Mouse (Mus musculus) G1E (cell line): ENCODE measurements at regions not wholly inside any gene's neighbourhood (a gene's known extent, or its start where the extent isn't known, plus 50 kb on each side); places are given as distances from the start of the nearest gene placed in this dataset.

ENCODE experiments used
- ATAC-seq: 2 replicates; pipeline ENCODE4 v1.8.0; 2016; ENCODE audit warnings: mild to moderate bottlenecking; ENCODE audit not compliant: insufficient number of reproducible peaks, poor library complexity, low FRiP score, severe bottlenecking; ENCODE audit errors: extremely low read depth
- DNase-seq: peaks from one replicate; pipeline ENCODE4 v3.0.0; 2012; ENCODE audit warnings: low spot score
- H3K27me3 ChIP-seq: 2 replicates; pipeline ENCODE4 v1.6.1; 2012; ENCODE audit warnings: mild to moderate bottlenecking, low read length, inconsistent platforms; ENCODE audit not compliant: insufficient read depth
- H3K36me3 ChIP-seq: replicated peaks from 2 replicates; pipeline ENCODE3; 2012; ENCODE audit warnings: mild to moderate bottlenecking, inconsistent platforms
- H3K4me1 ChIP-seq: 2 replicates; pipeline ENCODE4 v1.6.1; 2012; ENCODE audit warnings: low read depth, low read length, inconsistent platforms, mixed read lengths; ENCODE audit not compliant: insufficient read depth
- H3K4me3 ChIP-seq: 2 replicates; pipeline ENCODE4 v1.5.1; 2012; ENCODE audit warnings: low read depth, mild to moderate bottlenecking, inconsistent platforms, low read length, moderate library complexity, mixed read lengths
- H3K9me3 ChIP-seq: replicated peaks from 2 replicates; pipeline ENCODE4 v1.6.1; 2012; ENCODE audit warnings: inconsistent platforms
- CTCF ChIP-seq: IDR thresholded peaks from 2 replicates; pipeline ENCODE4 v1.5.1; 2012; ENCODE audit warnings: low read depth, low read length, inconsistent platforms, mixed read lengths
- GATA1 ChIP-seq: IDR thresholded peaks from 2 replicates; pipeline ENCODE4 v1.6.1; 2012; ENCODE audit warnings: borderline replicate concordance, low read length, inconsistent platforms, mixed read lengths
- GATA2 ChIP-seq: IDR thresholded peaks from 2 replicates; pipeline ENCODE4 v1.6.1; 2012; ENCODE audit warnings: low read depth, low read length, inconsistent platforms, borderline replicate concordance
- POLR2AphosphoS5 ChIP-seq: IDR thresholded peaks from 2 replicates; pipeline ENCODE4 v1.6.1; 2012; ENCODE audit warnings: low read depth, low read length, inconsistent platforms; ENCODE audit not compliant: insufficient replicate concordance
- TAL1 ChIP-seq: conservative IDR thresholded peaks from 2 replicates; pipeline ENCODE4 v1.6.1; 2012; ENCODE audit warnings: low read depth, low read length, inconsistent platforms, mixed read lengths

DNA sequence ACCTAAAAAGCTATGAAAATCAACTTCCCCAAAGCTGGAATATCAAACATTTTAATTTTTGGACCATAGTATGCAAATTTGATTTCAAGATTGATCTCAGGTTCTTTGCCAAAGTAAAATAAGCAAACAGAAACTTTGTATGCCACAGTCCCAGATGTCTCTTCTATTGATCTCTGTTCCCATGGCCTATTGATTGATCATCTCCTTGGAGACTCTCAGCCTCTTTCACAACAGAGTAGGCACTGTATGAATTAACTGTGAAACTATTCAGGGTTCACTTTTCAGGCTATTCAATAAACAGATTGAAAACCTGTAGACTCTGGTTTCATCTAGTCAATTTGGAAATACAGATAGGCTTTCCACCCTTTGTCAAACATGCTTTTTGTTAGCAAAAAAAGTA, 384.1 kb downstream of the Btg1 start:
- no peak for ATAC-seq
- no peak for DNase-seq
- Histone ChIP-seq H3K27me3 (no peaks in the 10 kb centered on the region), H3K4me1 (no peaks in the 10 kb centered on the region), H3K36me3 (no peaks in the 10 kb centered on the region), H3K9me3 (peaks cover 9% of the 10 kb centered on the region; the same call in 1 of the 2 replicates), H3K4me3 (no peak overlapping the region)
- TF ChIP-seq CTCF: no peak
- no peak for TF ChIP-seq GATA1
- no peak for TF ChIP-seq TAL1
- no peak for TF ChIP-seq GATA2
- no peak for TF ChIP-seq POLR2AphosphoS5

GRCm38 (mm10) chr10:97008873-97009272, 392.1 kb downstream of the Btg1 start:
- DNase-seq (no peak), ATAC-seq (no peak)
- H3K9me3 ChIP-seq: 0 out of 2 replicates have a peak, but pooled peaks cover 7% of the 10 kb centered on the region
- no peaks in the 10 kb centered on the region for H3K4me1 ChIP-seq
- H3K36me3 ChIP-seq: no peaks in the 10 kb centered on the region
- no peaks in the 10 kb centered on the region for H3K27me3 ChIP-seq
- H3K4me3 ChIP-seq: no peak overlapping the region
- TF ChIP-seq GATA2 (no peak), TAL1 (no peak), POLR2AphosphoS5 (no peak), CTCF (no peak), GATA1 (no peak)

DNA sequence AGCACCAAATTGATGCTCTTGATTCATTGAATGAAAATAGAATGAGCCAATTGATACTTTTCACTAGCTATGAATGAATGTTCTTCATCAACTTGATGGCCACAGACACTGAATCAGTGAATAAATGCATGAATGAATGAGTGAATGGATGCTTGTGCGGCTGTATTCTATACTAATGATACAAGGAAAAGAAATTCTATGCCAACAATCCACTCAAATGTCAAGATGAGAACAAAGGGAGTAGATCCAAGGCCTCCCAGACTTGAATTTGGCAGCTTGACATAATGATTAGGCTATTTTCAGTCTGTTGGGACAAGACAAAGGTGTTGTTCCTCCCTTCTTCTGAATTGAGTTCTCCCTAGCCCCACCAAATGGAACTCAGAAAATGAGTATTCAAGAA, 393.1 kb downstream of the Btg1 start:
- no peak overlapping the region for H3K4me3 ChIP-seq
- H3K27me3 ChIP-seq: no peaks in the 10 kb centered on the region
- TF ChIP-seq POLR2AphosphoS5 (no peak), TAL1 (no peak), CTCF (no peak), GATA1 (no peak), GATA2 (no peak)
- ATAC-seq (no peak), DNase-seq (no peak)
- no peaks in the 10 kb centered on the region for H3K36me3 ChIP-seq
- H3K9me3 ChIP-seq: 0 out of 2 replicates have a peak, but pooled peaks cover 5% of the 10 kb centered on the region
- no peaks in the 10 kb centered on the region for H3K4me1 ChIP-seq

DNA sequence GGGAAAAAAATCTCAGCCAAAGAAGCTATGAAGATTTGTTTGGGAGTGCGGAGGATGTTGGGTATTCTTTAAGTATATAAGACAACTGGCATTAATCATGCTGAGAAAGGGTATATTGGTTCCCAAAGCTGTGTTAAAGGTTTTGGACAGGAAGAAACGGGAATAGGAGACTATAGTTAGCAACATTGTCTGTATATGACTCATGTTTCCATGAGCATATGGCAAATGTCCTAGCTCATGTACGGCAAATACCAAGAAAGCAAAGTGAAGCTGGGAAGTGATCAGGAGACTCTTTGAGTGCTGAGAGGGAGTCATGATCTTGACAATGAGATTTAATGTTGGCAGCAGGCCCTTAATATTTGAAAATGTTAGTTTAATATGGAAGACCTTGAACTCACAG, 401.8 kb downstream of the Btg1 start:
- Histone ChIP-seq H3K36me3 (no peaks in the 10 kb centered on the region), H3K9me3 (0 out of 2 replicates have a peak, but pooled peaks cover 2% of the 10 kb centered on the region), H3K27me3 (no peaks in the 10 kb centered on the region), H3K4me3 (no peak overlapping the region), H3K4me1 (no peaks in the 10 kb centered on the region)
- no peak for ATAC-seq
- DNase-seq: no peak
- TF ChIP-seq GATA2: no peak
- TF ChIP-seq TAL1: no peak
- TF ChIP-seq GATA1: no peak

DNA sequence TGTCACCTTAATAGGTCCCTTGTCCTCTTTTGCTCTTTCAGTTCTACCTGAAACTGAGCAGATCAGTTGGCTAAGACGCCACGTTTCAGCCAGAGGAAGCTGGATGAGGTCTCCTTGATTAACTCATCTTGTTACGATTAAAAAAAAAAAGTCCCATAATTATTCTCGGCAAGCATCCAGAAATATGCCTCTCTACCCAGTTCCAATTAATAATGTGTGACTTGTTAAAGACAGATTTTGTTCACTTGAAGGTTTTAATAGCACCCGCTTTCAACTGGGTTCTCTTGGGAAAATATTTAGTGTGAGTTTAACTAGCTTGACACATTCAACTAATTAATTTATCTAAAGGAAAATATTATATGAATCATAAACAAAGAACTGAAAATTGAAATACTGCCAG, 412.0 kb downstream of the Btg1 start:
- Histone ChIP-seq H3K9me3 (peaks cover 10% of the 10 kb centered on the region), H3K36me3 (no peaks in the 10 kb centered on the region), H3K4me1 (no peaks in the 10 kb centered on the region), H3K27me3 (no peaks in the 10 kb centered on the region), H3K4me3 (no peak overlapping the region)
- TF ChIP-seq POLR2AphosphoS5 (no peak), GATA1 (no peak), CTCF (no peak), TAL1 (no peak), GATA2 (no peak)
- ATAC-seq (no peak), DNase-seq (no peak)

- Histone ChIP-seq H3K36me3 (no peaks in the 10 kb centered on the region), H3K4me3 (no peak overlapping the region), H3K4me1 (no peaks in the 10 kb centered on the region), H3K27me3 (no peaks in the 10 kb centered on the region), H3K9me3 (peaks cover 15% of the 10 kb centered on the region)
- DNase-seq: no peak
- TF ChIP-seq GATA1 (no peak), GATA2 (no peak), TAL1 (no peak), POLR2AphosphoS5 (no peak), CTCF (no peak)
- no peak for ATAC-seq
Measured at GRCm38 (mm10) chr10:97030996-97031395, 414.2 kb downstream of the Btg1 start.

DNA sequence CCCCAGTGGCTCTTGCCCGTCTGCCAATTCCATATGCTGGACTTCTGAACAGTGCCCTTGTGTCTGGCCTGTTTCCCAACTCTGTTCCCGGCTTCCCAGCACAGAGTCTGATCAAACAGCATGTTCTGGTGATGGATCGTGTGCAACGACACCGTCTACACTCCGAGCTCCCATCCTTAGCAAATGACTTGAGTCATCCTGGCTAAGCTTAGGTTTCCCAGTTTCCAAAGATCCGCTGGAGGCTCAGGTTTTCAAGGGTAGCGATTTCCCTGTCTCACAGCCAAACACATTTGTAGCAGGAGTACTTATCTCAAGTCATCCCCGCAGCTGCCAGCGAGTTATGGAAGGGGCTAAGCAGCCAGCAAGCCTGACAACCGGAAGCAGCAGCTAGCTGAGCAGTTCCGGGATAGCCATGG, 418.6 kb downstream of the Btg1 start:
- Histone ChIP-seq H3K27me3 (no peaks in the 10 kb centered on the region), H3K9me3 (peaks cover 19% of the 10 kb centered on the region), H3K4me1 (no peaks in the 10 kb centered on the region), H3K36me3 (no peaks in the 10 kb centered on the region), H3K4me3 (no peak overlapping the region)
- no peak for ATAC-seq
- no peak for DNase-seq
- TF ChIP-seq CTCF (no peak), GATA2 (no peak), POLR2AphosphoS5 (no peak), GATA1 (no peak), TAL1 (no peak)
